Mouse (Mus musculus) CH12.LX (cell line): ENCODE data around the gene Tbcel. TPM values are rescaled to one million over a fixed set of nuclear protein-coding genes. Genes with fewer than 3 reads are reported as not detected.

Source experiments
- DNase-seq: peaks from one replicate; pipeline ENCODE4 v3.0.0-alpha.2; 2013; ENCODE audit errors: extremely low read depth
- H3K27ac ChIP-seq: 2 replicates; pipeline ENCODE4 v1.5.1; 2012; ENCODE audit warnings: low read depth, mild to moderate bottlenecking, control low read depth, moderate library complexity; ENCODE audit not compliant: insufficient read depth
- H3K27me3 ChIP-seq: replicated peaks from 2 replicates; pipeline ENCODE3; 2012; ENCODE audit warnings: inconsistent platforms
- H3K36me3 ChIP-seq, 2 experiments: replicated peaks in 1 of 2; 2 replicates each; pipeline versions ENCODE3 to v1.6.1; 2012; ENCODE audit warnings: inconsistent platforms in 1 of 2, low read length in 1 of 2, mild to moderate bottlenecking in 1 of 2, mixed read lengths in 1 of 2, moderate library complexity in 1 of 2; ENCODE audit not compliant: control insufficient read depth in 1 of 2, insufficient read depth in 1 of 2
- H3K4me1 ChIP-seq, 2 experiments: 2 replicates each; pipeline ENCODE4 v1.6.1; 2012; ENCODE audit warnings: inconsistent platforms in 1 of 2, moderate library complexity in 1 of 2; ENCODE audit not compliant: insufficient read depth in 2 of 2, control insufficient read depth in 1 of 2
- H3K4me2 ChIP-seq: 2 replicates; pipeline ENCODE4 v1.6.1; 2012; ENCODE audit warnings: low read depth, mild to moderate bottlenecking, control low read depth; ENCODE audit not compliant: poor library complexity, insufficient read depth, severe bottlenecking
- H3K4me3 ChIP-seq, 3 experiments: fragments of 150-350 bp in 1 of 3; sonication (generic) in 1 of 3; replicated peaks in 1 of 3; 2 replicates each; pipeline versions ENCODE3 to v1.5.1; 2011 to 2012; ENCODE audit warnings: low read depth in 2 of 3, low read length in 2 of 3, mild to moderate bottlenecking in 2 of 3, moderate library complexity in 2 of 3, control low read depth in 1 of 3, improper control_type of control experiment in 1 of 3, inconsistent platforms in 1 of 3, mixed read lengths in 1 of 3; ENCODE audit not compliant: poor library complexity in 1 of 3
- H3K79me2 ChIP-seq: replicated peaks from 2 replicates; pipeline ENCODE4 v1.6.1; 2012; ENCODE audit warnings: mild to moderate bottlenecking, moderate library complexity; ENCODE audit not compliant: control insufficient read depth, poor library complexity, insufficient read depth, severe bottlenecking; ENCODE audit errors: extremely low read depth
- H3K9ac ChIP-seq: 2 replicates; pipeline ENCODE4 v1.6.1; 2012; ENCODE audit warnings: low read depth, mild to moderate bottlenecking, control low read depth, moderate library complexity; ENCODE audit not compliant: insufficient read depth
- H3K9me3 ChIP-seq: replicated peaks from 2 replicates; pipeline ENCODE3; 2012; ENCODE audit warnings: low read length, inconsistent platforms, mixed read lengths
- BHLHE40 ChIP-seq: IDR thresholded peaks from 2 replicates; pipeline ENCODE4 v1.6.1; 2011; ENCODE audit warnings: mild to moderate bottlenecking, low read depth, low read length, improper control_type of control experiment
- CHD1 ChIP-seq: IDR thresholded peaks from 2 replicates; pipeline ENCODE4 v1.6.1; 2012; ENCODE audit warnings: low read depth, low read length, improper control_type of control experiment, inconsistent platforms
- CHD2 ChIP-seq: IDR thresholded peaks from 2 replicates; pipeline ENCODE4 v1.6.1; 2011; ENCODE audit warnings: low read length, improper control_type of control experiment
- CTCF ChIP-seq, 2 experiments: IDR thresholded peaks in 1 of 2; conservative IDR thresholded peaks in 1 of 2; 2 replicates each; pipeline ENCODE4 v1.5.1; 2011 to 2012; ENCODE audit warnings: low read depth in 2 of 2, low read length in 2 of 2, improper control_type of control experiment in 1 of 2, inconsistent platforms in 1 of 2, mild to moderate bottlenecking in 1 of 2, moderate library complexity in 1 of 2
- ELF1 ChIP-seq: IDR thresholded peaks from 2 replicates; pipeline ENCODE4 v1.6.1; 2014; ENCODE audit warnings: low read depth, mild to moderate bottlenecking, inconsistent platforms, low read length, improper control_type of control experiment
- EP300 ChIP-seq: IDR thresholded peaks from 2 replicates; pipeline ENCODE4 v1.6.1; 2011; ENCODE audit warnings: low read length, improper control_type of control experiment
- ETS1 ChIP-seq: conservative IDR thresholded peaks from 2 replicates; pipeline ENCODE4 v1.6.1; 2012; ENCODE audit warnings: low read depth, mild to moderate bottlenecking, inconsistent platforms, low read length, improper control_type of control experiment, moderate library complexity
- MAFK ChIP-seq: IDR thresholded peaks from 2 replicates; pipeline ENCODE4 v1.6.1; 2011; ENCODE audit warnings: low read length, improper control_type of control experiment; ENCODE audit not compliant: insufficient replicate concordance
- MAX ChIP-seq: IDR thresholded peaks from 2 replicates; pipeline ENCODE4 v1.6.1; 2011; ENCODE audit warnings: low read length, improper control_type of control experiment
- MYC ChIP-seq: IDR thresholded peaks from 2 replicates; pipeline ENCODE4 v1.6.1; 2011; ENCODE audit warnings: low read depth, mild to moderate bottlenecking, improper control_type of control experiment, low read length
- NELFE ChIP-seq: IDR thresholded peaks from 2 replicates; pipeline ENCODE4 v1.6.1; 2011; ENCODE audit warnings: low read depth, low read length, improper control_type of control experiment
- NRF1 ChIP-seq: IDR thresholded peaks from 2 replicates; pipeline ENCODE4 v1.6.1; 2014; ENCODE audit warnings: low read depth, mild to moderate bottlenecking, inconsistent platforms, low read length, improper control_type of control experiment, moderate library complexity
- PAX5 ChIP-seq: IDR thresholded peaks from 2 replicates; pipeline ENCODE4 v1.6.1; 2012; ENCODE audit warnings: low read length, inconsistent platforms, mixed read lengths
- POLR2A ChIP-seq: IDR thresholded peaks from 2 replicates; pipeline ENCODE4 v1.6.1; 2011; ENCODE audit warnings: low read depth, mild to moderate bottlenecking, improper control_type of control experiment, low read length
- POLR2AphosphoS2 ChIP-seq: IDR thresholded peaks from 2 replicates; pipeline ENCODE4 v1.6.1; 2011; ENCODE audit warnings: low read depth, low read length, improper control_type of control experiment
- RAD21 ChIP-seq: IDR thresholded peaks from 2 replicates; pipeline ENCODE4 v1.6.1; 2011; ENCODE audit warnings: low read depth, mild to moderate bottlenecking, low read length, improper control_type of control experiment, moderate library complexity
- SIN3A ChIP-seq: IDR thresholded peaks from 2 replicates; pipeline ENCODE4 v1.6.1; 2012; ENCODE audit warnings: low read length, improper control_type of control experiment, inconsistent platforms
- TBP ChIP-seq: conservative IDR thresholded peaks from 2 replicates; pipeline ENCODE4 v1.6.1; 2011; ENCODE audit warnings: low read depth, low read length, improper control_type of control experiment
- TCF12 ChIP-seq: IDR thresholded peaks from 2 replicates; pipeline ENCODE4 v1.6.1; 2014; ENCODE audit warnings: low read depth, mild to moderate bottlenecking, inconsistent platforms, low read length, improper control_type of control experiment
- USF1 ChIP-seq: IDR thresholded peaks from 2 replicates; pipeline ENCODE4 v1.6.1; 2014; ENCODE audit warnings: low read depth, mild to moderate bottlenecking, inconsistent platforms, low read length, improper control_type of control experiment
- ZC3H11A ChIP-seq: IDR thresholded peaks from 2 replicates; pipeline ENCODE4 v1.6.1; 2012; ENCODE audit warnings: low read depth, mild to moderate bottlenecking, inconsistent platforms, low read length, improper control_type of control experiment
- ZKSCAN1 ChIP-seq: IDR thresholded peaks from 2 replicates; pipeline ENCODE4 v1.6.1; 2012; ENCODE audit warnings: low read depth, inconsistent platforms, low read length, improper control_type of control experiment, borderline replicate concordance
- ZMIZ1 ChIP-seq: IDR thresholded peaks from 2 replicates; pipeline ENCODE4 v1.6.1; 2012; ENCODE audit warnings: low read depth, mild to moderate bottlenecking, inconsistent platforms, low read length, improper control_type of control experiment
- ZNF384 ChIP-seq: IDR thresholded peaks from 2 replicates; pipeline ENCODE4 v1.6.1; 2012; ENCODE audit warnings: low read depth, low read length, improper control_type of control experiment, inconsistent platforms
- dilution Hi-C: fragments of 300-500 bp; cut with MboI; formaldehyde crosslinking; loops from 2 replicates; pipeline ENCODE4 v1.14.3; 2020; ENCODE audit warnings: low sequenced_read_pairs; ENCODE audit not compliant: extremely low pct_unique_long_range_greater_than_20kb, extremely low pct_ligation_motif_present
- in situ Hi-C: fragments of 300-500 bp; cut with MboI; formaldehyde crosslinking; loops from 3 replicates; pipeline ENCODE4 v1.14.3; 2019; ENCODE audit warnings: low sequenced_read_pairs, low pct_ligation_motif_present, low pct_unique_long_range_greater_than_20kb, mixed read lengths
- polyA plus RNA-seq: library from polyadenylated mRNA; unstranded; fragments of >175 nt; gene quantifications from 2 replicates; pipeline ENCODE4 v1.2.1, GENCODE M21; 2012; ENCODE audit warnings: low read depth; ENCODE audit not compliant: insufficient read length
- total RNA-seq, 2 experiments: library from RNA; depleted of rRNA; stranded (reverse); fragments of 300-350 nt in 1 of 2; fragments of >200 nt in 1 of 2; gene quantifications; 2 replicates each; pipeline ENCODE4 v1.2.3; 2012 to 2014

The Tbcel gene
- total and polyA plus RNA-seq, 3 experiments, result 5.3 to 10.0 (median 5.9) TPM

GRCm38 (mm10) chr9:42462585-42463219 lies 44.9 kb downstream of the Tbcel start:
- H3K4me1 ChIP-seq, result peaks cover 12 to 86% of the 10 kb centered on the region in 2 experiments
- in situ Hi-C loops, result no loop called here
- no peaks in the 10 kb centered on the region for H3K79me2 ChIP-seq
- peaks cover 0 to 27% of the 10 kb centered on the region in 2 experiments for H3K36me3 ChIP-seq
- TF ChIP-seq RAD21 (no peak), ZNF384 (no peak), POLR2AphosphoS2 (no peak), TCF12 (no peak), TBP (no peak), ZC3H11A (no peak), EP300 (no peak), POLR2A (no peak), NRF1 (no peak), MAFK (no peak), MAX (no peak), CHD1 (no peak), ZMIZ1 (no peak), CTCF (conservative IDR thresholded peaks at IDR 0.05 in 1 of 2, IDR thresholded peaks at IDR 0.05 in 1 of 2; ENCODE audit: low read depth in 2 of 2, low read length in 2 of 2) (no peak), NELFE (no peak), MYC (no peak), ELF1 (no peak), CHD2 (no peak), PAX5 (no peak), BHLHE40 (no peak)
- H3K4me3 ChIP-seq, result no peak overlapping the region
- DNase-seq, result no peak
- no peaks in the 10 kb centered on the region for H3K9me3 ChIP-seq
- H3K4me2 ChIP-seq, result no peak overlapping the region
- H3K27ac ChIP-seq, result no peak overlapping the region
- no peaks in the 10 kb centered on the region for H3K27me3 ChIP-seq
- dilution Hi-C loops, result no loop called here
- H3K9ac ChIP-seq, result no peak overlapping the region

GRCm38 (mm10) chr9:42461390-42462108 lies 46.1 kb downstream of the Tbcel start:
- peaks cover 0 to 29% of the 10 kb centered on the region in 2 experiments for H3K36me3 ChIP-seq
- no peak overlapping the region for H3K4me2 ChIP-seq
- dilution Hi-C loops, result no loop called here
- TF ChIP-seq USF1 (no peak), PAX5 (no peak), ZKSCAN1 (no peak), MAFK (peak; percentile 50; the same call in 1 of the 2 replicates), ETS1 (no peak), ZC3H11A (no peak), ZNF384 (no peak), SIN3A (no peak)
- TF ChIP-seq, all 38 proteins: peak for 1
- Histone ChIP-seq H3K9me3 (no peaks in the 10 kb centered on the region), H3K4me1 (peaks cover 12 to 81% of the 10 kb centered on the region in 2 experiments), H3K79me2 (no peaks in the 10 kb centered on the region), H3K27me3 (no peaks in the 10 kb centered on the region), H3K9ac (no peak overlapping the region), H3K4me3 (no peak overlapping the region), H3K27ac (no peak overlapping the region)
- in situ Hi-C loops, result no loop called here
- DNase-seq, result no peak
